Mouse (Mus musculus): Measurements from ENCODE around the gene Ivd.

GRCm38 (mm10) chr2:118910605-118911278, 49.0 kb downstream of the Ivd start:
- no peak for TF ChIP-seq GATA1 (IDR thresholded peaks at IDR 0.05; ENCODE audit: borderline replicate concordance, low read length)
- TF ChIP-seq FLI1 (IDR thresholded peaks at IDR 0.05; ENCODE audit: low read length), result no peak

Data from megakaryocyte, embryonic 14.5 days (primary cell).